Mouse (Mus musculus) erythroblast, embryonic 14.5 days (primary cell): ENCODE results near the gene Npy4r.

Experiments
- GATA1 ChIP-seq: IDR thresholded peaks from 2 replicates; pipeline ENCODE4 v1.6.1; 2012; ENCODE audit warnings: low read length, inconsistent platforms, mixed read lengths
- TAL1 ChIP-seq: IDR thresholded peaks from 3 replicates; pipeline ENCODE4 v1.6.1; 2012; ENCODE audit warnings: low read length, inconsistent platforms, mixed read lengths

DNA sequence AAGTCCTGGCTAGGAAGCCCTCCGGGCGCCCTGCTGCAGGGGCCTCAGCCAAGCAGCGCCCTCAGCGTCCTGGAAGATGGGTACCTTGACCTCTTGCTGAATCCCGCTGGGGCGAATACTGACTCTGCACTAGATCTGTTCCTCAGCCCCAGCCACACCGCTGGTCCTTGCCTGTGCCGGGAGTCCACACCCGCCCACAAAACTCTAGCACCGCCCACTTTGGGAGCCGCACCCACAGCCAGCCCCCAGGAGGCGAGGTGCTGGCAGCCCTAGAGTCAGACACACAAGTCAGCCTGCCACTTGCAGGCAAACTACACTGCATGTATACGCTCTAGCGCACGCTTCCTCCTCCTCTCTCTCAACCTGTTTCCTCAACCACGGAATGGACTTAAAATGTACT is at the start of gene Npy4r:
- TF ChIP-seq TAL1 (no peak), GATA1 (no peak)
